25 mouse cellular contexts compared by ENCODE assay signal in the genomic region with DNA sequence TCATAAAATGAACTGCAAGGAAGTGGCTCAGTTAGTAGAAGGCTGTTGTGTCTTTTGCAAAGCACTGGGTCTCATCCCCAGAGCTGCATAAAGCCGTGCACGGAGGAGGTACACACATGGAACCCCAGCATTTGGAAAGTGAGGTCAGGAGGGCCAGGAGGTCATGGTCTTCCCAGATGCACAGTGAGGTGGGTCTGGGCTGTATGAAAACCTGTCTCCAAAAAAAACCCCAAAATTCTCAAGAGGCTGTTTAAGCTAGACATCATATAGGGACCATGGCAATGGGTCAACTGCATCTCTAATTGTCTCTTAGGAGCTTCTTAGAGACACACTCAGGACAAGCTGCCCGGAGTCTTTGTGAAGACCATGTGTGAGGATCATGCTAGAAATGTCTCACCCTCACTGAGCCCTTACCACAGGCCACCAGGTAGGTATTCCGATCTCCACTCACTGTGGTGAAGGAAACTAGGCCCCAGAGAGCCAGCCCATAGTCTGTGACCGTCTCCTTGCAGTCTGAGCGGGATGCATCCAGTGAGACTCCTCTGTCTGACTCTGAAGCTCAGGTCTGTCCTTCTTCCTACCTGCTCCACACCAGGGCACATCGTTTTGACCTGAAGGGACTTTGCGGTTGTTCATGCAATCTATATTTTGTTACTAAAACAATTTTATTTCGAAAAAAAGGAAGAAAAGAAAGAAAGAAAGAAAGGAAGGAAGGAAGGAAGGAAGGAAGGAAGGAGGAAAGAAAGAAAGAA.
DNase-seq lines count a peak whose midpoint lies in the region; ATAC-seq and TF ChIP-seq lines count a peak whose summit lies in the region.
"Had no signal": no experiment of that assay in that cellular context is flagged by ENCODE, and none has a peak within 500 bp of the region (broad histone marks: within the 10 kb centered on the region; RNA-seq: fewer than 3 reads in every experiment).

No protein-coding gene starts in this region.

- H3K27me3 ChIP-seq in forebrain, embryonic 12.5 days = peaks cover 11% of the 10 kb centered on the region
- H3K27me3 ChIP-seq in forebrain, postnatal 0 days (ENCODE audit: insufficient read depth, low read length) = no peaks in the 10 kb centered on the region; the same call in 1 of the 2 replicates
- H3K27me3 ChIP-seq in midbrain, embryonic 10.5 days (ENCODE audit: low read depth, poor library complexity, severe bottlenecking) = peaks cover 77% of the 10 kb centered on the region
- H3K27me3 ChIP-seq in midbrain, embryonic 15.5 days (replicated peaks) = peaks cover 6% of the 10 kb centered on the region; the same call in 1 of the 2 replicates
- H3K27me3 ChIP-seq: CH12.LX; forebrain, embryonic 15.5 days; Patski had no signal

- H3K36me3 ChIP-seq in forebrain, embryonic 12.5 days (replicated peaks) = no peaks in the 10 kb centered on the region
- no peaks in the 10 kb centered on the region for H3K36me3 ChIP-seq in forebrain, postnatal 0 days (ENCODE audit: insufficient read depth)
- no peaks in the 10 kb centered on the region for H3K36me3 ChIP-seq in midbrain, embryonic 10.5 days
- H3K36me3 ChIP-seq in midbrain, embryonic 15.5 days (replicated peaks) = no peaks in the 10 kb centered on the region
- H3K36me3 ChIP-seq: embryonic facial prominence, embryonic 13.5 days; embryonic facial prominence, embryonic 15.5 days; forebrain, embryonic 15.5 days; G1E had no signal

- no peak for TF ChIP-seq CTCF in forebrain, postnatal 0 days (IDR thresholded peaks at IDR 0.05; ENCODE audit: low read depth)

- no peak overlapping the region for H3K9ac ChIP-seq in forebrain, embryonic 12.5 days
- no peak overlapping the region for H3K9ac ChIP-seq in forebrain, postnatal 0 days
- no peak overlapping the region for H3K9ac ChIP-seq in midbrain, embryonic 15.5 days
- H3K9ac ChIP-seq: embryonic facial prominence, embryonic 15.5 days had no signal

- peak overlapping the region; percentile 36; the same call in 1 of the 2 replicates for H3K27ac ChIP-seq in forebrain, embryonic 12.5 days
- H3K27ac ChIP-seq in forebrain, postnatal 0 days (ENCODE audit: low read depth, low read length) = no peak overlapping the region
- H3K27ac ChIP-seq in midbrain, embryonic 10.5 days (replicated peaks) = 0 out of 2 replicates have a peak overlapping the region, but pooled peaks have one; percentile 18
- no peak overlapping the region for H3K27ac ChIP-seq in midbrain, embryonic 15.5 days
- H3K27ac ChIP-seq: embryonic facial prominence, embryonic 13.5 days; embryonic facial prominence, embryonic 15.5 days; forebrain, embryonic 15.5 days had no signal

- WGBS in forebrain, embryonic 12.5 days = 78% methylated on average over 9 of the region's 9 CpGs
- WGBS in forebrain, postnatal 0 days = 77% methylated on average over 9 of the region's 9 CpGs
- 82% methylated on average over 9 of the region's 9 CpGs for WGBS in midbrain, embryonic 10.5 days
- WGBS in midbrain, embryonic 15.5 days = 82% methylated on average over 9 of the region's 9 CpGs

- H3K4me3 ChIP-seq in forebrain, embryonic 12.5 days (replicated peaks) = no peak overlapping the region
- H3K4me3 ChIP-seq in forebrain, postnatal 0 days (ENCODE audit: low read depth, low read length) = no peak overlapping the region
- no peak overlapping the region for H3K4me3 ChIP-seq in midbrain, embryonic 10.5 days
- H3K4me3 ChIP-seq in midbrain, embryonic 15.5 days = no peak overlapping the region
- H3K4me3 ChIP-seq: erythroblast, embryonic 14.5 days had no signal

- H3K4me1 ChIP-seq in forebrain, embryonic 12.5 days = peaks cover 15% of the 10 kb centered on the region
- H3K4me1 ChIP-seq in forebrain, postnatal 0 days (ENCODE audit: insufficient read depth) = no peaks in the 10 kb centered on the region
- H3K4me1 ChIP-seq in midbrain, embryonic 10.5 days = peaks cover 31% of the 10 kb centered on the region
- H3K4me1 ChIP-seq in midbrain, embryonic 15.5 days = peaks cover 15% of the 10 kb centered on the region

- H3K4me2 ChIP-seq in forebrain, embryonic 12.5 days = no peak overlapping the region
- H3K4me2 ChIP-seq in forebrain, postnatal 0 days (ENCODE audit: low read depth) = no peak overlapping the region
- no peak overlapping the region for H3K4me2 ChIP-seq in midbrain, embryonic 15.5 days

- no peak for DNase-seq in forebrain, postnatal 0 days
- no peak for DNase-seq in midbrain, embryonic 10.5 days (ENCODE audit: low spot score)
- DNase-seq in 3T3-L1 (ENCODE audit: low read depth, low spot score) (peak; percentile 93), adipocyte (ENCODE audit: low spot score) (peak; percentile 94)
- DNase-seq in spleen, adult 12 weeks (ENCODE audit: low spot score) = no peak
- DNase-seq: adrenal gland, adult 2 months; adrenal gland, postnatal 10 days; adrenal gland, postnatal 25 days; cerebellum, adult 11 months; cerebellum, adult 18-20 months; cerebellum, adult 8-10 months; cerebellum, adult 9-11 months; cerebellum, postnatal 36 days; embryo, embryonic 11 days had no signal

- H3K9me3 ChIP-seq in forebrain, embryonic 12.5 days = peaks cover 5% of the 10 kb centered on the region; the same call in 1 of the 2 replicates
- no peaks in the 10 kb centered on the region for H3K9me3 ChIP-seq in forebrain, postnatal 0 days (ENCODE audit: low read length)
- H3K9me3 ChIP-seq in midbrain, embryonic 10.5 days (replicated peaks) = peaks cover 17% of the 10 kb centered on the region
- peaks cover 4% of the 10 kb centered on the region for H3K9me3 ChIP-seq in midbrain, embryonic 15.5 days
- H3K9me3 ChIP-seq: embryonic facial prominence, embryonic 15.5 days; forebrain, embryonic 15.5 days had no signal

- ATAC-seq in forebrain, embryonic 12.5 days (ENCODE audit: low FRiP score) = no peak
- ATAC-seq in forebrain, postnatal 0 days = no peak
- ATAC-seq in midbrain, embryonic 15.5 days (replicated peaks) = no peak
- ATAC-seq: activated CD4-positive, CD25-positive, alpha-beta regulatory T cell, adult 4 months; CD4-positive, CD25-positive, alpha-beta regulatory T cell, adult 4 months; Patski had no signal

Comparison
In these comparisons a context has a peak if more than half of its experiments do, and no peak if none do; other contexts are left out.
1. H3K27ac ChIP-seq: peak in forebrain, embryonic 12.5 days (single experiment) and midbrain, embryonic 10.5 days (single experiment); none in forebrain, postnatal 0 days (single experiment) and midbrain, embryonic 15.5 days (single experiment).
2. DNase-seq: peak in 3T3-L1 (single experiment) and adipocyte (single experiment); none in forebrain, postnatal 0 days (single experiment), midbrain, embryonic 10.5 days (single experiment) and spleen, adult 12 weeks (single experiment).